Mouse (Mus musculus) ES-E14 (cell line): Measurements from ENCODE around the gene Cox10.

ENCODE experiments used
- CHD2 ChIP-seq: IDR thresholded peaks from 2 replicates; pipeline ENCODE4 v1.6.1; 2014; ENCODE audit warnings: mild to moderate bottlenecking, low read depth, low read length, inconsistent platforms
- HCFC1 ChIP-seq: IDR thresholded peaks from 2 replicates; pipeline ENCODE4 v1.6.1; 2012; ENCODE audit warnings: low read length, inconsistent platforms, borderline replicate concordance; ENCODE audit not compliant: insufficient read depth
- MAFK ChIP-seq: IDR thresholded peaks from 2 replicates; pipeline ENCODE4 v1.6.1; 2014; ENCODE audit warnings: mild to moderate bottlenecking, low read depth, low read length, inconsistent platforms; ENCODE audit not compliant: insufficient read depth
- ZC3H11A ChIP-seq: IDR thresholded peaks from 2 replicates; pipeline ENCODE4 v1.6.1; 2012; ENCODE audit warnings: low read depth, mild to moderate bottlenecking, inconsistent platforms, low read length, borderline replicate concordance

DNA sequence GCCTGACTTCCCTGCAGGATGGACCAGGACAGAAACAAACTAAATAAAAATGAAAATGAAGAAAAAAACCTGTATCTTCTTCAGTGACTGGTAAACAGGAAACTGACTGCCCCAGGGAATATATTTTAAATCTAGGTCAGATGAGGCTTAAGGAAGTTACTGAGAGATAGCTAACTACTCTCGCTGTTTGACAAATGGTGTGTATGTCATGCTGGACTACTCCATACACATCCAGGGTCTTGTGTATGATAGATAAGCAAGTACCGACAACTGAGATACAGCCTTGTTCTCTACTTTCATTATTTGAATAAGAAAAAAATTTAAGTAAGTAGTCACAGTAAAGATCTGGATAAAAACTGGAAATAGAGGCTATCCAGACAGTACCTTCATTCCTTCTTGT is 20.0 kb downstream of the Cox10 start:
- TF ChIP-seq HCFC1 (no peak), ZC3H11A (no peak), MAFK (no peak), CHD2 (no peak)
